Comparison of ENCODE assay signal across 26 mouse cellular contexts in genomic region chr7:57412896-57413295, GRCm38 (mm10). TPM values are rescaled to one million over a fixed set of nuclear protein-coding genes. Genes with fewer than 3 reads are reported as not detected.
"Had no signal": no experiment of that assay in that cellular context is flagged by ENCODE, and none has a peak within 500 bp of the region (broad histone marks: within the 10 kb centered on the region; RNA-seq: fewer than 3 reads in every experiment).

No protein-coding gene starts in this region.

- H3K9ac ChIP-seq: limb, embryonic 13.5 days; liver, embryonic 12.5 days; liver, embryonic 15.5 days; lung, embryonic 15.5 days; midbrain, embryonic 12.5 days; neural tube, embryonic 13.5 days had no signal

- H3K4me3 ChIP-seq: layer of hippocampus, adult 2 months; limb, embryonic 10.5 days; limb, embryonic 13.5 days; liver, embryonic 12.5 days; liver, embryonic 15.5 days; lung, embryonic 15.5 days; midbrain, embryonic 12.5 days; myocyte; neural tube, embryonic 13.5 days had no signal

- H3K27me3 ChIP-seq: limb, embryonic 13.5 days; liver, embryonic 12.5 days; liver, embryonic 15.5 days; lung, embryonic 15.5 days; megakaryocyte, embryonic 14.5 days; midbrain, embryonic 12.5 days; neural tube, embryonic 13.5 days had no signal

- H3K9me3 ChIP-seq: limb, embryonic 10.5 days; limb, embryonic 13.5 days; liver, embryonic 12.5 days; liver, embryonic 15.5 days; lung, embryonic 15.5 days; midbrain, embryonic 12.5 days; neural tube, embryonic 13.5 days had no signal

- H3K4me2 ChIP-seq: limb, embryonic 13.5 days; liver, embryonic 12.5 days; liver, embryonic 15.5 days; lung, embryonic 15.5 days; midbrain, embryonic 12.5 days; neural tube, embryonic 13.5 days had no signal

- ATAC-seq: liver, embryonic 12.5 days had no signal

- H3K36me3 ChIP-seq: limb, embryonic 10.5 days; limb, embryonic 13.5 days; liver, embryonic 12.5 days; liver, embryonic 15.5 days; lung, embryonic 15.5 days; midbrain, embryonic 12.5 days; neural tube, embryonic 13.5 days had no signal

- H3K4me1 ChIP-seq: limb, embryonic 10.5 days; limb, embryonic 13.5 days; liver, embryonic 12.5 days; liver, embryonic 15.5 days; lung, embryonic 15.5 days; megakaryocyte, embryonic 14.5 days; midbrain, embryonic 12.5 days; neural tube, embryonic 13.5 days had no signal

- DNase-seq: kidney, adult 2 months; kidney, postnatal 25 days; layer of hippocampus, adult 9-11 months; liver; lung, adult 18-20 months; lung, postnatal 10 days; lung, postnatal 36 days; right cerebral cortex, adult 18-20 months; right cerebral cortex, postnatal 14 days; right cerebral cortex, postnatal 4 days; thymus, adult 2 months; thymus, postnatal 14 days; thymus, postnatal 4 days had no signal

- H3K27ac ChIP-seq: kidney, postnatal 0 days; layer of hippocampus, adult 2 months; limb, embryonic 10.5 days; limb, embryonic 13.5 days; liver, embryonic 12.5 days; liver, embryonic 15.5 days; lung, embryonic 15.5 days; midbrain, embryonic 12.5 days; neural tube, embryonic 13.5 days; stomach, postnatal 0 days had no signal

RNA-seq across cellular contexts. Expression of gene Gabrb3, which starts 6.6 kb away (rescaled TPM):
- total RNA-seq: monocyte, adult 5-6 weeks had no signal
- polyA plus RNA-seq: myocyte had no signal

RNA-seq across cellular contexts. Expression of gene Gabrg3, which starts 25.9 kb away (rescaled TPM):
- total RNA-seq: monocyte, adult 5-6 weeks had no signal
- polyA plus RNA-seq: myocyte had no signal
